Mouse (Mus musculus): ENCODE measurements at regions not wholly inside any gene's neighbourhood (a gene's known extent, or its start where the extent isn't known, plus 50 kb on each side); places are given as distances from the start of the nearest gene placed in this dataset.

GRCm38 (mm10) chr11:19596336-19596735 lies 327.8 kb upstream of the Spred2 start:
- no peak for ATAC-seq
- no peak for TF ChIP-seq CTCF (IDR thresholded peaks at IDR 0.05; ENCODE audit: low read depth)
- H3K27me3 ChIP-seq (replicated peaks; ENCODE audit: control insufficient read depth, insufficient read depth, low read length) = no peaks in the 10 kb centered on the region

GRCm38 (mm10) chr11:19599433-19599832 lies 324.7 kb upstream of the Spred2 start:
- Histone ChIP-seq H3K27me3 (replicated peaks; ENCODE audit: control insufficient read depth, insufficient read depth, low read length) (no peaks in the 10 kb centered on the region), H3K9ac (ENCODE audit: low read depth, low read length) (no peak overlapping the region), H3K36me3 (ENCODE audit: control insufficient read depth, insufficient read depth) (no peaks in the 10 kb centered on the region), H3K27ac (ENCODE audit: low read depth, low read length) (no peak overlapping the region), H3K9me3 (ENCODE audit: control insufficient read depth) (no peaks in the 10 kb centered on the region), H3K4me1 (replicated peaks; ENCODE audit: control insufficient read depth, insufficient read depth, low read length) (no peaks in the 10 kb centered on the region), H3K4me2 (replicated peaks; ENCODE audit: low read depth) (no peak overlapping the region), H3K4me3 (ENCODE audit: low read depth, low read length) (no peak overlapping the region)
- ATAC-seq = no peak
- 88% methylated on average over 9 of the region's 9 CpGs for WGBS
- no peak for TF ChIP-seq CTCF (IDR thresholded peaks at IDR 0.05; ENCODE audit: low read depth)

More at GRCm38 (mm10) chr11:19596336-19596735, 327.8 kb upstream of the Spred2 start:
- Histone ChIP-seq H3K4me1 (replicated peaks; ENCODE audit: control insufficient read depth, insufficient read depth, low read length) (no peaks in the 10 kb centered on the region), H3K9ac (ENCODE audit: low read depth, low read length) (no peak overlapping the region), H3K27ac (ENCODE audit: low read depth, low read length) (no peak overlapping the region), H3K36me3 (ENCODE audit: control insufficient read depth, insufficient read depth) (no peaks in the 10 kb centered on the region), H3K4me3 (ENCODE audit: low read depth, low read length) (no peak overlapping the region), H3K9me3 (ENCODE audit: control insufficient read depth) (no peaks in the 10 kb centered on the region), H3K4me2 (replicated peaks; ENCODE audit: low read depth) (no peak overlapping the region)

DNA sequence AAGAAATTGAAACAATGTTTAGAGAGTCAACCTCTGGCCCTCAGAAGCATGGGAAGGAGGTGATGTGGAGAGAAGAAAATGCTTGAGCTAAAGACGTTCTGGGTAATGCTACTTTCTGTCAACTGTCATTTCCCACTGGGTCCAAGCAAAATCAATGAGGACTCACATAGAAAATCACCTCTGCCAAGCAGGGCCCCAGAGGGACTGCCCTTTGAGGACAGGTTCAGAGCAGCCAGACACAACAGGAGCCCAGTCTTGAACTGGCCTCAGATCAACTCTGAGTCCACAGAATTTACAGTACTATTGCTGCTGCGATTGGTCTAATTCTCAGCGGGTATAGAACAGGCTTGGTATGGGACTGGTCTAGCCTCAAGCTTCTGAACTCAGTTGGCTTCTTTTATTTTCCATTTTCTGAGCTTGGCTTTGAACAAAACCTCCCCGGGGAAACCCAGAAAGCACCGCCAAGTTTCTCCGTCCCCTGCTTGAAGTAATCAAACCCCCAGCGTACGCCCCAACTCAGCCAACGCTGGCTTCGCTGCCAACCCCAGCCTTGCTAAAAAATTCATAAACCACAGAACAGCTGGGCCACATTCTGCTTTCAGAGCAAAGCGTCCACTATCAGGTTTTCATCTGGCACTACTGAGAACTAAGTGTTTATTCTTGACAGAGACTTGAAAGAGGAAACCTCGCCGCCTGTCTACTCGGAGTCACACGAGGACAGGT lies 322.8 kb upstream of the Spred2 start:
- no peak overlapping the region for H3K27ac ChIP-seq (ENCODE audit: low read depth, low read length)
- no peaks in the 10 kb centered on the region for H3K27me3 ChIP-seq (replicated peaks; ENCODE audit: control insufficient read depth, insufficient read depth, low read length)
- H3K9ac ChIP-seq (ENCODE audit: low read depth, low read length) = no peak overlapping the region
- no peak overlapping the region for H3K4me3 ChIP-seq (ENCODE audit: low read depth, low read length)
- no peaks in the 10 kb centered on the region for H3K9me3 ChIP-seq (ENCODE audit: control insufficient read depth)
- 77% methylated on average over 15 of the region's 15 CpGs for WGBS
- H3K36me3 ChIP-seq (ENCODE audit: control insufficient read depth, insufficient read depth) = no peaks in the 10 kb centered on the region
- H3K4me2 ChIP-seq (replicated peaks; ENCODE audit: low read depth) = no peak overlapping the region
- no peak for ATAC-seq
- TF ChIP-seq CTCF (IDR thresholded peaks at IDR 0.05; ENCODE audit: low read depth) = no peak
- H3K4me1 ChIP-seq (replicated peaks; ENCODE audit: control insufficient read depth, insufficient read depth, low read length) = no peaks in the 10 kb centered on the region

DNA sequence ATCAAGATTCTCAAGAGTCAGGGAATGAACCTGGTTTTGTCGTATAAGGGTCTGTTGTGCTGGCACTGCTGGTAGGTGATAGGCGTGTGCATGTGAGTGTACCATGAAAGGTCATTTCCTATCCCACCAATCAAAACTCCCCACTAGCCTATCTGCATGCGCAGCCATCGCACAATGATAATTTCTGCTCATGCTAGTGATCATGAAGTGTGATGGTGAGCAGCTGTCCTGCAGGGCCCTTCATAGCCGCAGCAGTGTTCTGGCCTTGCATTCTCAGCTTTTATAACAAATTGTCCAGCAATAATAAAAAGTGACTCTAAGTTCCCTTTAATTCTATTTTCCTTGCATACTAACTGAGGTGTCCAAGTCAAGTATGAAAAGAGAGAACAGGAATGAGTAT lies 321.7 kb upstream of the Spred2 start:
- no peaks in the 10 kb centered on the region for H3K27me3 ChIP-seq (replicated peaks; ENCODE audit: control insufficient read depth, insufficient read depth, low read length)
- no peak for TF ChIP-seq CTCF (IDR thresholded peaks at IDR 0.05; ENCODE audit: low read depth)
- whole genome bisulfite sequencing = 90% methylated on average over 5 of the region's 5 CpGs
- H3K27ac ChIP-seq (ENCODE audit: low read depth, low read length) = no peak overlapping the region
- no peak overlapping the region for H3K9ac ChIP-seq (ENCODE audit: low read depth, low read length)
- no peaks in the 10 kb centered on the region for H3K36me3 ChIP-seq (ENCODE audit: control insufficient read depth, insufficient read depth)
- H3K4me1 ChIP-seq (replicated peaks; ENCODE audit: control insufficient read depth, insufficient read depth, low read length) = no peaks in the 10 kb centered on the region
- H3K4me2 ChIP-seq (replicated peaks; ENCODE audit: low read depth) = no peak overlapping the region
- no peaks in the 10 kb centered on the region for H3K9me3 ChIP-seq (ENCODE audit: control insufficient read depth)
- H3K4me3 ChIP-seq (ENCODE audit: low read depth, low read length) = no peak overlapping the region
- no peak for ATAC-seq

- TF ChIP-seq CTCF (IDR thresholded peaks at IDR 0.05; ENCODE audit: low read depth) = no peak
- WGBS = 72% methylated on average over 4 of the region's 4 CpGs
Observed at GRCm38 (mm10) chr11:19605602-19606001, 318.6 kb upstream of the Spred2 start.

DNA sequence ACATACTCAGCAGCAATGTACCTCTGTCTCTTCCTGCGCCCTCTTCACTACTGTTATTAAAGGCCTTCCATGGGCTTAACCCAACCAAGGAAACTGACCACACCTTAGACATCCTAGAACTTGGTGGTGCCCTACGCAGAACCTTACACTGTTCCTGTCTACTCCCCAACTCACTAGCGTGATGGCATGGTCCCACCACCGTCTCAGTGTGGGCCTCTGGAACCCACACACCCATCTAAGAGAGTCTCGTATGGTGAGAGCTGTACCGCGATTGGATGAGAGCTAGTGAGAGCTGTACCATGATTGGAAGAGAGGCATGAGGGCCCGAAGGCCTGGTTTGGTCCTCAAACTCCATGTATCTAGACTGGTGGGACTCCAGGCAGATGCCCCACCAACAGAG lies 317.2 kb upstream of the Spred2 start:
- Histone ChIP-seq H3K9ac (ENCODE audit: low read depth, low read length) (no peak overlapping the region), H3K4me2 (replicated peaks; ENCODE audit: low read depth) (no peak overlapping the region), H3K27me3 (replicated peaks; ENCODE audit: control insufficient read depth, insufficient read depth, low read length) (no peaks in the 10 kb centered on the region), H3K9me3 (ENCODE audit: control insufficient read depth) (no peaks in the 10 kb centered on the region), H3K4me3 (ENCODE audit: low read depth, low read length) (no peak overlapping the region), H3K4me1 (replicated peaks; ENCODE audit: control insufficient read depth, insufficient read depth, low read length) (no peaks in the 10 kb centered on the region), H3K27ac (ENCODE audit: low read depth, low read length) (no peak overlapping the region), H3K36me3 (ENCODE audit: control insufficient read depth, insufficient read depth) (no peaks in the 10 kb centered on the region)
- TF ChIP-seq CTCF (IDR thresholded peaks at IDR 0.05; ENCODE audit: low read depth) = no peak
- WGBS = 95% methylated on average over 8 of the region's 8 CpGs
- no peak for ATAC-seq

More at GRCm38 (mm10) chr11:19605602-19606001, 318.6 kb upstream of the Spred2 start:
- Histone ChIP-seq H3K27me3 (replicated peaks; ENCODE audit: control insufficient read depth, insufficient read depth, low read length) (no peaks in the 10 kb centered on the region), H3K36me3 (ENCODE audit: control insufficient read depth, insufficient read depth) (no peaks in the 10 kb centered on the region), H3K4me3 (ENCODE audit: low read depth, low read length) (no peak overlapping the region), H3K4me1 (replicated peaks; ENCODE audit: control insufficient read depth, insufficient read depth, low read length) (no peaks in the 10 kb centered on the region), H3K27ac (ENCODE audit: low read depth, low read length) (no peak overlapping the region), H3K9me3 (ENCODE audit: control insufficient read depth) (no peaks in the 10 kb centered on the region), H3K9ac (ENCODE audit: low read depth, low read length) (no peak overlapping the region), H3K4me2 (replicated peaks; ENCODE audit: low read depth) (no peak overlapping the region)
- ATAC-seq = no peak

- no peak for ATAC-seq
- Histone ChIP-seq H3K4me2 (replicated peaks; ENCODE audit: low read depth) (no peak overlapping the region), H3K4me3 (ENCODE audit: low read depth, low read length) (no peak overlapping the region), H3K9me3 (ENCODE audit: control insufficient read depth) (no peaks in the 10 kb centered on the region), H3K27ac (ENCODE audit: low read depth, low read length) (no peak overlapping the region), H3K4me1 (replicated peaks; ENCODE audit: control insufficient read depth, insufficient read depth, low read length) (no peaks in the 10 kb centered on the region), H3K9ac (ENCODE audit: low read depth, low read length) (no peak overlapping the region), H3K27me3 (replicated peaks; ENCODE audit: control insufficient read depth, insufficient read depth, low read length) (no peaks in the 10 kb centered on the region), H3K36me3 (ENCODE audit: control insufficient read depth, insufficient read depth) (no peaks in the 10 kb centered on the region)
- TF ChIP-seq CTCF (IDR thresholded peaks at IDR 0.05; ENCODE audit: low read depth) = peak; percentile 25; the same call in 1 of the 2 replicates
Observed at GRCm38 (mm10) chr11:19607941-19608340, 316.2 kb upstream of the Spred2 start.
